Mouse (Mus musculus) heart, postnatal 0 days (tissue): ENCODE measurements around the gene Lin52.

Experiments
- CTCF ChIP-seq: IDR thresholded peaks from 2 replicates; pipeline ENCODE4 v1.5.1; 2016; ENCODE audit warnings: antibody characterized with exemption, control low read depth, low read depth
- EP300 ChIP-seq: IDR thresholded peaks from 2 replicates; pipeline ENCODE4 v1.6.1; 2016; ENCODE audit warnings: antibody characterized with exemption, low read depth

GRCm38 (mm10) chr12:84487324-84488056 is 36.3 kb downstream of the Lin52 start:
- TF ChIP-seq CTCF: no peak
- no peak for TF ChIP-seq EP300
